Mouse (Mus musculus) embryonic facial prominence, embryonic 11.5 days (tissue): Measurements from ENCODE around the gene Copg2. TPM values are rescaled to one million over a fixed set of nuclear protein-coding genes. Genes with fewer than 3 reads are reported as not detected.

Experiments
- ATAC-seq: fragments of 200-750 bp; cut with Nextera tagmentation; replicated peaks from 2 replicates; pipeline ENCODE4 v1.8.0; 2017; ENCODE audit warnings: low read depth; ENCODE audit not compliant: insufficient number of reproducible peaks, low FRiP score, low TSS enrichment
- DNase-seq: peaks from one replicate; pipeline ENCODE4 v3.0.0-alpha.2; 2015; ENCODE audit warnings: low spot score
- H3K27ac ChIP-seq: fragments of 300-500 bp; sonication (generic); replicated peaks from 2 replicates; pipeline ENCODE4 v1.5.1; 2014; ENCODE audit warnings: mild to moderate bottlenecking, low read depth, low read length, control low read depth
- H3K27me3 ChIP-seq: fragments of 300-500 bp; sonication (generic); 2 replicates; pipeline ENCODE4 v1.6.1; 2014; ENCODE audit warnings: mild to moderate bottlenecking, low read length, moderate library complexity, mixed read lengths; ENCODE audit not compliant: control insufficient read depth, insufficient read depth
- H3K36me3 ChIP-seq: fragments of 300-500 bp; sonication (generic); replicated peaks from 2 replicates; pipeline ENCODE4 v1.6.1; 2014; ENCODE audit warnings: low read depth, mild to moderate bottlenecking, low read length, moderate library complexity, mixed read lengths; ENCODE audit not compliant: control insufficient read depth, insufficient read depth
- H3K4me1 ChIP-seq: fragments of 300-500 bp; sonication (generic); 2 replicates; pipeline ENCODE4 v1.6.1; 2014; ENCODE audit warnings: low read length, mixed read lengths; ENCODE audit not compliant: control insufficient read depth, insufficient read depth
- H3K4me2 ChIP-seq: fragments of 300-500 bp; sonication (generic); 2 replicates; pipeline ENCODE4 v1.6.1; 2014; ENCODE audit warnings: low read depth, mild to moderate bottlenecking, control low read depth, low read length, moderate library complexity
- H3K4me3 ChIP-seq: fragments of 300-500 bp; sonication (generic); 2 replicates; pipeline ENCODE4 v1.5.1; 2014; ENCODE audit warnings: low read depth, low read length, control low read depth
- H3K9ac ChIP-seq: fragments of 300-500 bp; sonication (generic); replicated peaks from 2 replicates; pipeline ENCODE4 v1.6.1; 2014; ENCODE audit warnings: mild to moderate bottlenecking, control low read depth, low read length
- H3K9me3 ChIP-seq: fragments of 300-500 bp; sonication (generic); replicated peaks from 2 replicates; pipeline ENCODE4 v1.6.1; 2016; ENCODE audit warnings: mild to moderate bottlenecking, low read length, inconsistent platforms, mixed read lengths; ENCODE audit not compliant: control insufficient read depth
- WGBS: fragments of 180-500 bp; shearing (Covaris S2); extraction: QIAGEN DNeasy Blood & Tissue Kit; methylation state at CpG from one replicate; pipeline ENCODE4 v1.1.7; 2014; 5-methylcytosine and 5-hydroxymethylcytosine counted together
- polyA plus RNA-seq: library from polyadenylated mRNA; unstranded; fragments of >200 nt; fragmentation: Nextera tagmentation; extraction: Ambion mirVana; gene quantifications from 2 replicates; pipeline ENCODE4 v1.2.1, GENCODE M21; 2014

The Copg2 gene
- 33.8 and 35.6 TPM in 2 replicates for polyA plus RNA-seq

DNA sequence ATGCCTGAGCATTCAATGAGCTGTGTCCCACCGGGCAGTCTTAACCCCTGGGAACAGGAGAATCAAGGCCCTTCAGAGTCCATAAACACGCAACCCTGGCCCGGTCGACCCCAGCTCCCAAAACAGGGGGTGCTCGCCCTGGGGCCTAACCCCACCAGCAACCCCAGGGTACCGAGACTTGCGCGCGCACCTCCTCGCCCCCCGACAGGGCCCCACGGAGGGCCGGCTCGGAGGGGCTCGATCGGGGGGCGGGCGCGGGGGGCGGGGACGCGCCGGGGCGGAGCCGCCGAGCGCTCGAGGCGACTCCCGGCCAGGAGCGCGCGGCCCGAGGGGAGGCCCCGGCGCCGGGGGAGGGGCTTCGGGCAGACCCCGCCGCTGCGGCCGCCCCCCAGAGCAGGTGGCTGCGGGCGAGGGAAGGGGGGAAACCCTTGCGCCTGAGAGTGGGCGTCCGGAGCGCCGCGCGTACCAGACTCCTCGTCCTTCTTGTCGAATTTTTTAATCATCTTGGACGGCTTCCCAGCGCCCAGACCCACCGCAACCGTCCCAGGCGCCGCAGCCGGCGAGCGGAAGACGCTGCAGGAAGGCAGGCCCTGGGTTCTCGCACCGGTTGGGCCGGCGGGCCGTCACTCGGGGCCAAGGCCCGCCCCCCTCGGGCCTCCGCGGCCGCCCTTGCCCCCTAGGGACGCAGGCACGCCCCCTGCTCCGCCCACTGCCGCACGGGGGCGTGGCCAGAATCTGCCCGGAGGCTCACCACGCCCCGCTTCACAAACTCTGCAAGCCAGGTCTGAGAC is at the start of gene Copg2:
Copg2 (minus strand) TSS at position 600 of the 791 bp plus-strand sequence.
- H3K9me3 ChIP-seq: no peaks in the 10 kb centered on the region
- no peaks in the 10 kb centered on the region for H3K27me3 ChIP-seq
- no peaks in the 10 kb centered on the region for H3K36me3 ChIP-seq
- peak within 1 kb of the TSS; percentile 79 for H3K9ac ChIP-seq
- peak within 1 kb of the TSS; percentile 66 for H3K4me3 ChIP-seq
- H3K27ac ChIP-seq: peak within 1 kb of the TSS; percentile 92
- DNase-seq (peak; percentile 96), ATAC-seq (peak; percentile 96)
- no peaks in the 10 kb centered on the region for H3K4me1 ChIP-seq
- WGBS: under 1% methylated on average over 64 of the region's 83 CpGs
- H3K4me2 ChIP-seq: peak within 1 kb of the TSS; percentile 54

- H3K27me3 ChIP-seq: no peaks in the 10 kb centered on the region
- no peaks in the 10 kb centered on the region for H3K36me3 ChIP-seq
- no peak overlapping the region for H3K27ac ChIP-seq
- no peak for DNase-seq
- 70% methylated on average over 5 of the region's 5 CpGs for WGBS
- no peak overlapping the region for H3K4me3 ChIP-seq
- H3K4me1 ChIP-seq: no peaks in the 10 kb centered on the region
- no peak for ATAC-seq
- no peak overlapping the region for H3K4me2 ChIP-seq
- H3K9me3 ChIP-seq: no peaks in the 10 kb centered on the region
- H3K9ac ChIP-seq: no peak overlapping the region
These were observed 42.7 kb upstream of the Copg2 start for GRCm38 (mm10) chr6:30939264-30939663.

DNA sequence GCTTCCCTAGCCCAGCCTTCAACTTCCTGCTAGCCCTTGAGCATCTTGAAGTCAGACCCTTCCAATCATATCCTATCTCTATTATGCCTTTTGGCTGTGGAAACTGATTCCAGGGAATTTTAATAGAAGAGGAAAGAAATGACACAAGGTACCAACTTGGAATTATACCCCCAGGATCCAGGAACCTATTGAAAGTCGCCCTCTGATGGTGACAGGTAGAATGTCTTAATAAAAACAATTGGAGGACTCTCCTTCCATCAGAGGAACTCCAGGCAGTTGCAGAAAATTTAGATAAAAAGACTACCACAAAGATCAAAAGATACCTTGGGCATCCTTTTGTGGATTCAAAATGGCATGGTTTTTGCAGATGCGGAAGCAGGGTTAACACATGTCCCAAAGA is 26.2 kb upstream of the Copg2 start:
- no peaks in the 10 kb centered on the region for H3K9me3 ChIP-seq
- ATAC-seq: no peak

GRCm38 (mm10) chr6:30921826-30922225 is 25.2 kb upstream of the Copg2 start:
- Histone ChIP-seq H3K27me3 (no peaks in the 10 kb centered on the region), H3K9ac (no peak overlapping the region), H3K9me3 (no peaks in the 10 kb centered on the region), H3K4me1 (no peaks in the 10 kb centered on the region), H3K4me3 (no peak overlapping the region), H3K4me2 (no peak overlapping the region), H3K36me3 (no peaks in the 10 kb centered on the region), H3K27ac (no peak overlapping the region)
- WGBS: 76% methylated on average over 10 of the region's 11 CpGs
- no peak for DNase-seq
- ATAC-seq: no peak

More for the DNA sequence above, 26.2 kb upstream of the Copg2 start:
- Histone ChIP-seq H3K27me3 (no peaks in the 10 kb centered on the region), H3K4me1 (no peaks in the 10 kb centered on the region), H3K4me2 (no peak overlapping the region), H3K4me3 (no peak overlapping the region), H3K9ac (no peak overlapping the region), H3K27ac (no peak overlapping the region), H3K36me3 (no peaks in the 10 kb centered on the region)
- peak; percentile 42 for DNase-seq
- WGBS: 46% methylated on average over 2 of the region's 2 CpGs

GRCm38 (mm10) chr6:30920834-30921675 is 24.5 kb upstream of the Copg2 start:
- peak; percentile 38 for DNase-seq
- WGBS: 55% methylated on average over 21 of the region's 21 CpGs

DNA sequence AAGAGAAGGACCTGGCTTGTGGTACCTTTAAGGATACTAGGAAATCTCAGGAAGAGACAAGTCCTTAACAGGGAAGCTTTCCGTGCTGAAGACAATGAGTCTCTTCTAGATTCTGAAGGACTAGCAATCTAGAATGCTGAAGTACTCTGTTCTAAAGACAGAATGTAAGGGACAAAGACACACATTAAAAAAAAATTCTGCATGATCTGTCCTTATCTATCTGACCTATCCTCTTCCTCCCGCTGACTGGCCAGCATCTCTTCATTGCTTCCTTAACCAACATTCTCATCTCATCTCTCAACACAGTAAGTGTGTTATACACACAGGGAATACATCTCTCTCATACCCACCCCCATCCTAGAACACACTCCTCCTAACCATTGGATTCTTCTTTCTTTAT is 18.9 kb upstream of the Copg2 start, which contains the start of gene Tsga13:
Tsga13 (minus strand) TSS at position 101 of the 400 bp plus-strand sequence.
- no peak for ATAC-seq
- no peak for DNase-seq
- H3K4me2 ChIP-seq: no peak within 1 kb of the TSS
- 95% methylated on average over 2 of the region's 2 CpGs for WGBS
- H3K27me3 ChIP-seq: no peaks in the 10 kb centered on the region
- no peak within 1 kb of the TSS for H3K9ac ChIP-seq
- no peak within 1 kb of the TSS for H3K27ac ChIP-seq
- no peak within 1 kb of the TSS for H3K4me3 ChIP-seq
- no peaks in the 10 kb centered on the region for H3K4me1 ChIP-seq
- H3K36me3 ChIP-seq: no peaks in the 10 kb centered on the region
- H3K9me3 ChIP-seq: no peaks in the 10 kb centered on the region

More at GRCm38 (mm10) chr6:30920834-30921675, 24.5 kb upstream of the Copg2 start:
- H3K4me2 ChIP-seq: no peak overlapping the region
- H3K27ac ChIP-seq: no peak overlapping the region
- no peaks in the 10 kb centered on the region for H3K9me3 ChIP-seq
- H3K4me1 ChIP-seq: no peaks in the 10 kb centered on the region
- H3K36me3 ChIP-seq: no peaks in the 10 kb centered on the region
- no peak for ATAC-seq
- no peak overlapping the region for H3K4me3 ChIP-seq
- H3K9ac ChIP-seq: no peak overlapping the region
- H3K27me3 ChIP-seq: no peaks in the 10 kb centered on the region

DNA sequence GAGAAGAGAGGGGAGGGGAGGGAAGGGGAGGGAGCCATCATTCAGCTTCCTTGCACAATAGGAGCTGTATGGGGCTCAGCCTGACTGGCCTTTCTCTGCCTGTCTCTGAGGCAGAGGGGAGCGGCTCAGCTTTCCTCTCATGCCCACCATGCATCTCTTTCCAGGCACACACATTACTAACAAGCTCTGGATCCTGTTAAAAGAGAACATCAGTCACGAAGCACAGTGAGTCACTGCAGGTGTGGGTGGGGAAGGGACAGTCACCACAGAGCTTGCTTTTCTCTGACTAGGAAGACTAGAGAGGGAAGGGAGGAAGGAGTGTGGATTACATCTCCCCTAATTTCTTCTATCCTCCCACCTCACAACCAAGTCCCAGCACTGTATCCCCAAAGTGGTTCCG is 11.4 kb upstream of the Copg2 start:
- H3K27ac ChIP-seq: no peak overlapping the region
- no peaks in the 10 kb centered on the region for H3K4me1 ChIP-seq
- ATAC-seq: no peak
- 41% methylated on average over 3 of the region's 3 CpGs for WGBS
- DNase-seq: no peak
- H3K9me3 ChIP-seq: no peaks in the 10 kb centered on the region
- H3K9ac ChIP-seq: no peak overlapping the region
- H3K36me3 ChIP-seq: no peaks in the 10 kb centered on the region
- no peaks in the 10 kb centered on the region for H3K27me3 ChIP-seq
- H3K4me2 ChIP-seq: no peak overlapping the region
- no peak overlapping the region for H3K4me3 ChIP-seq

DNA sequence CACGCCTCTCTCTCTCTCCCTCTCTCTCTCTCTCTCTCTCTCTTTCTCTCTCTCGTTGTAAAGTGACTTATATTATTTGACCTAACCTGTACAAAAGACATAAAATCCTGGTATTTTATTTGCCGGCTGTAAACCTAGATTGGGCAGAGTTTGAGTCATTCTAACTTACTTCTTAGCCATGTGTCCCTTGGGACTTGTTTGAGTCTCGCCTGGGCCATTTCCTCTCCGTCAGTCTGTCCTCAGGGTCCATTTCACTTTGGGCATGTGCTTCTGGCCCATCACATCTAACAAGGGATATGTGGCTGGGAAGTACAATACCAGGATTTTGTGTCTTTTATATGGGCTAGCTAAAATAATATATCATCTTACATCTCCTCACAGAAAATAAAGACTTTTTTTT is 8.3 kb upstream of the Copg2 start:
- Histone ChIP-seq H3K4me3 (no peak overlapping the region), H3K4me1 (no peaks in the 10 kb centered on the region), H3K27ac (no peak overlapping the region), H3K36me3 (no peaks in the 10 kb centered on the region), H3K9me3 (no peaks in the 10 kb centered on the region), H3K9ac (no peak overlapping the region), H3K27me3 (no peaks in the 10 kb centered on the region), H3K4me2 (no peak overlapping the region)
- DNase-seq (no peak), ATAC-seq (no peak)
- WGBS: 61% methylated on average over 5 of the region's 5 CpGs
